Mouse (Mus musculus) adrenal gland, postnatal 36 days (tissue): ENCODE measurements at regions not wholly inside any gene's neighbourhood (a gene's known extent, or its start where the extent isn't known, plus 50 kb on each side); places are given as distances from the start of the nearest gene placed in this dataset.

Source experiments
- DNase-seq, 2 experiments: peaks; one replicate each; pipeline ENCODE4 v3.0.0; 2021; ENCODE audit warnings: mixed read lengths in 1 of 2

DNA sequence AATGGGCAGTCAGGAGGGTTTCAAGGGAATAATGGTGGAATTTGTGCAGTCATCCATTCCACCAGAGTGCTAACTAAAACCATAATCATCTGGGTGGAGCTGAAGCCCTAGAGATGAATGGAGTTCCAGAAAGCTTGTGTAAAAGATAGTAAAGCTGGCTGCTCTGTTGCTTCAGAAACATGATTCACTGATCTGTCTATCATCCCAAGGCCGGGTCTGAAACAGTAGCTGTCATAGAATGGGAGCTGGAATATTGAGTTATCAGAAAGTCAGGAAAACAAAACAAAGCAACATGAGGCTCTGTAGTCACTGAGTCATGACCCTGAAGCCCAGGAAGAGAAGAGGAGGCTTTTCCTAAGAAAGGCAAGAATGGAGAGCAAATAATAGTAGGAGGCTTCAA, 408.1 kb upstream of the Camk1g start:
- DNase-seq: peak; percentile 27

DNA sequence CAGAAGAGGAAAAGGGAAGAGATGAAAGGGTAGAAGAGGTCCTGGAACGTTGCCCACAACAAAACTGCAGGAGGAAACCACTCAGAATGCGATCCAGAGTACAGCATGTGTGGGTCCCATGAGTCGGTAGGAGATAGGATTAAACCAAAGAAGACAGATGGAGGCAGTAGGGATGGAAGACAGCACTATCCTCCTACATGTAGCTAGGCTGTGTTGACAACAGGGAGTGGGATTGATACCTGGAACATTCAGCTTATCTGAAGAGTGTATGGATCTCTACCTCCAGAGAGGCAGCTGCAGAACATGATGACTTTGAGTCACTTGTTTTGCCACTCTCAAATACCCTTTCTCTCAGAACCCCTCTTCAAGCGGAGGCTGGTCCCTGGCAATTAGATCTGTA, 399.4 kb upstream of the Camk1g start:
- DNase-seq: no peak

DNA sequence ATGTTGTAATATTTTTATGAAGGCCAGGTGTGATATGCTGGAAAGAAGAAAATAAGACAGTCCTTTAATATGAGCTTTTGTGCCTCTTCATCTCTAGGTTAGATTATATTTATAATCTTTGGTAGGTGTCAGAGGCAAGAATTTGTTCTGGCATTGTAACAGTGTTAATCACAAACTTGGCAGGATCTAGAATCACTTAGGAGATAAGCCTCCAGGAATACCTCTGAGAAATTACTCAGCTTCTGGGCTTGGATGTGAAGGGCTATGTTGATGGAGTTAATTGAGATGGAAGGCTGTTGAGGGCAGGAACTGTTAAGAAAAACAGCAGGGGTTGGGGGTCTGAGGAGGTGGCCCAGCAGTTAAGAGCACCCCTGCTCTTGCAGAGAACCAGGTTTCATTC, 394.0 kb upstream of the Camk1g start:
- DNase-seq: no peak

DNA sequence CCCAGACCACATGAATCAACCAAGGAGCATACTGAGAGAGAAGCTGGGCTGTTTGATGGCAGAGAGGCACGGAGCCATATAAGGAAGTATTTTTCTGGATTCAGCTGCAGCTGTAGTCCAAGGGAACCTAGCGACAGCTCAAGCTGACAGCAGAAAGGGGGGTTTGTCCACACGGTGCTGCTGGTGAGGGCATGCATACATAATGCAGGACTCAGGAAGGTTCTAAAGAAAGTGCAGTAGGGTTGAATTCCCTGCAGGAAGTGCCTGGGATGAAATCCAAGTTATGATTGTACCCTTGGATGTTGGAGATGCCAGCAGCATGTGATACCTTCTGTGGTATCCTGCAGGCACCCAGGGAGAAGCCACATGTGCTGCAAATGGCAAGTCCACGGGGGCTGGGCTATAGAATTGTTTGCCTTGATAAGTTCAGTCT, 381.7 kb upstream of the Camk1g start:
- no peak for DNase-seq

DNA sequence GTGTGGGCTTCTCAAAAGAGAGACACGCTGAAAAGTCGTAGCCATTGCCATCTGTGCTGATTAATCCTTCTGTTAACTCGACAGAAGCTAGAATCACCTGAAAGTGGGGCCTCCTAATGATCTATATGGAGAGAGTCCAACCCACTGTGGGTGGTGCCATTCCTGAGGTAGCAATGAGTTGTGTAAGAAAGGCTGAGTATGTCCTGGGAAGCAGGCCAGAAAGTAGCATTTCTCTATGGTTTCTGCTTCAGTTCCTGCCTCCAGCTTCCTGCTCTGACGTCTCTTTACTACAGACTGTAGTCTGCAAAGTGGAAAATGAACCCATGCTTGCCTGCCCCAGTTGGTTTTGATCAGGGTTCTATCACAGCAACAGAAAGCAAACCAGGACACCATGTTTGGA, 380.8 kb upstream of the Camk1g start:
- no peak for DNase-seq

DNA sequence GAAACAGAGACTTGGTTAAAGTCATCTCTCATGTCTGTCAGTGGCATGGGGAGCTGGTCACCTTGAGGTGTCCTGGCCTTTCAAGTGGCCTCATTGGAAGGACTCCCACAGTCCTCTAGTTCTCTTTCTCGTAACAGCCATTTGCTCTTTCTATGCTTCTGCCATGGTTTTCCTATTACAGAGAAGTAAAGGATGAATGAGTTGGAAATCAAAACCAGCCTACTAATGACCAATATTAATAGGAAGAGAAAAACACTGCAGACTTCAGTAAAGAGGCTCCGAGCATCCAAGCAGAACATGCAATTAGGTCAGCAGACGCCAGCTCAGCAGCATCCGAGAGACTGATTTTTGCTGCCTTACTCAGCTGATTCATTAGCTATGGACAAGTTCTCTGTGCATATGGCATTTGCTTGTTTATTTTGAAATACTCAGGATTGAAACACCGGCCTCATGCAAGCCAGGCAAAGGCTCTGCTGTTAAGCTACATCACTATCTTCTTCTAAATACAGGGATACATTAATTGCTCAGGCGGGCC, 377.4 kb upstream of the Camk1g start:
- no peak for DNase-seq

DNA sequence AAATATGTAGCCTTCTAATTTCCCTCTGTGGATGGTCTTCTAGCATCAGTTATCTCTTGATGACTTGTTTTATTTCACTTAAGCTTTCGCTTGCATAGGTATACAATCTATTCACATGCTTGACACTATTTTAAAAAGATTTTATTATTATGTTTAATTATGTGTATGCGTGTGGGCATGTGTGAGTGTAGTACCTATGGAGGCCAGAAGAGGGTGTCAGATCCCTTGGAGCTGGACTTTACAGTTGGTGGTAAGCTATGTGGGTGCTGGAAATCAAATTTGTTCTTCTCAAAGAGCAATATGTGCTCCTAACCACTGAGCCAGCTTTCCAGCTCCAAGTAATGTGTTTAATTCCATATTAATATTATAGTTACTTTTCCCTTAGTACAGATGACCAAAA, 372.6 kb upstream of the Camk1g start:
- DNase-seq: no peak

DNA sequence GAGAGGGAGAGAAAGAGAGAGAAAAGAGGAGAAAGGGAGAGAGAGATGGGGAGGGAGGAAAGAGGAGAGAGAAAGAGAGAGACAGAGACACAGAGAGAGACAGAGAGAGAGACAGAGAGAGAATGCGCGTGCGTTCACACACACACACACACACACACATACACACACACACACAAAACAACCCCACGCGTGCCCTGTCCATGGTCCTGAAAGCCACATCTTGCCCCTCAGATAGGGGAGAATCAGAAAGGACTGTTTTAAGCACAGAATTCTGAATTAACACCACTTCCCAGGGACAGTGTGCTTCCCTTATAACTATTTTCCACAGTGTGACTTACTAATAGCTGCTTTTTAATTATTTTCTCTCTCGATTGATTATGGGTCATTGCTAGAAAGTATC, 368.7 kb upstream of the Camk1g start:
- DNase-seq: peak; percentile 18 to 38

DNA sequence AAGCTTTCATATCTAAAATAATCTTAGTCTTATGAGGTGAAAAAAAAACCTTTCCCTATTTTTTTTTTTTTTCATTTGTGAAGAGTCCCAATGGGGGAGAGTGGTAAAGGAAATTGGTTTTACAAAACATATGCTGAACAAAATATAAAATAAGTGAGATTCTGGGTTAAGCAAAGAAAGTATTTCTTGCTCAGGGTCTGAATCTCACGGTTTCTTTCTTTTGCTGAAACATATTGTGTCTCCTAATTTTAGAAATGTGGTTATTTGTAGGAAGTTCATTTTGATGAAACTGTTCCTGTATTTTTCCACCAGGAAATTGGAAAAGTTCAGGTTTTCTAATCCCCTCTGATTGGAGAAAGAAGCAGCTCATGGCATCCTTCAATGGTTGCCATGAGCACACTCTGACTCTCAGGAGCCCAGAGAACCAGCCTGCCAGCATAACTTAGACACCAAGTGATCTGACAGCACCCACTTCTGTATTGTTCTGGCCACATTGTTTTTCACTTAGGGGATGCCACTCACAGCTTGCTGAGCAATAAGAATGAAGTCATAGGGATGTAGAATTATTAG, 365.9 kb upstream of the Camk1g start:
- no peak for DNase-seq

DNA sequence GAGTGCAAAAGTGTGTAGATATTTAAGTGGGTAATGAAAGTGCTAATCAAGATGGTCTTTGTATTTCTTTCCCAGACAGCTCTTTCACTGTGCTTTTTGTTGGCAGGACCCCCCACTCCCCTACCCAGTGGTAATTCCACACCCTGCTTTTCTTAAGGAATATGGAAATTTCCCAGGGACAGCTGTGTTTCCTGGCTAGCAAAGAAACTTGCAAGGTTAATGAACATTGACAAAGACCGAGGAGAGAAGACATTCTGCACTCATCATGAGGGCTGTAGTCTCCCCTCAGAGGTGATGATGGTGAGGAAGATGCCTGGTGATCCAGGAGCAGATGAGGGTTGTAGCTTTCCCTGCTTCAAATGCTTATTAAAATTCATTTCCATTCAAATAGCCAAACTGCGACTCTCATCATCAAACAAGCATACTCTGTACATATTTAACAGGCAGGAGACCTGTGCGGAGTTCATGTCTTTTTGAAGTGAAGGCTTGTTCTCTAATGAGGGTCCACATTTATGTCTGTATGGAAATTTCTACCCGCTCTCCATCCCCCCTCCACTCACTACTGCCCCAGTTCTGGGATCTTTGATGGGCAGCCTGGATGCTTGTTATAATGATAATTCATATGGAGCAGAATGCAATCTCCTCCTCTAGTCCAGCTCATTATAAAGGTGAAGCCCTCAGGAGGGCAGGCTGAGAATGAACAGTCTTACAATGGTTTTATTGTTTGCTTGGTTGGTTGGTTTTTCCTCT, 364.1 kb upstream of the Camk1g start:
- no peak for DNase-seq

DNA sequence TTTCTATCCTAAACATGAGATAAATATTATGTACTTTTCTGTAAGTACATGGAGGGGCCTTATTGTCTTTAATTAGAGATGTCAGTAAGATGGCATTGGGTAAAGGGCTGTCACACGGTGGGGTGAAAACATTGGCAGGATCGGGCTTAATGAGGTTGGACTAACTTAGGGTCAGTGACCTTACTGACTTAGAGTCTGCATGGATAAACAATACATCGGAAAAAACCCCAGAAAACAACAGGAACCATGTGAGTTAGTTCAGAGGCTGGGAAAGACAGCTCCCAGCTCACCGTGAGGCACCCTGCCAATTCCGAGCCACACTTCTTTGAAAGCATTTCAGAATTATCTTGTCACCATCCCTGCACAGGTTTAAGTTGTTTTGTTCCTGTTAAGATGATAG, 363.3 kb upstream of the Camk1g start:
- no peak for DNase-seq

DNA sequence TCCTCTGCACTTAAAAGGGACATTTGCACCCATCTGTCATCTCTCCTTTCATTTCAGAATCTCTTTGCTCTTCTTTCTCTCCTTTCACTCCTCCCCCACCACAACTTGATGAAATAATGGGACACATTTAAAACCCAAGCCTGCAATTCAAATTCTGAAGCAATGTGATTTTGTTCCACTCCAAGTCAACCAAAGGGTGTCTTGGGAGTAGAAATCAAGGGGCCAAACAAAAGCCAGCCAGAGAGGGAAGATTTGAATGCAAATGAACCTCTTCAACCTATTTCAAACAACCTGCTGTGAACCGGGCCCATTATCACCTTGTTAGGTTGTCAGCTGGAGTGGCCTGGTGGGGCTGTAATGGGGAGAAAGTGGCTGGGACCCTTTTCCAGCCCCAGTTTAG, 362.0 kb upstream of the Camk1g start:
- DNase-seq: no peak

DNA sequence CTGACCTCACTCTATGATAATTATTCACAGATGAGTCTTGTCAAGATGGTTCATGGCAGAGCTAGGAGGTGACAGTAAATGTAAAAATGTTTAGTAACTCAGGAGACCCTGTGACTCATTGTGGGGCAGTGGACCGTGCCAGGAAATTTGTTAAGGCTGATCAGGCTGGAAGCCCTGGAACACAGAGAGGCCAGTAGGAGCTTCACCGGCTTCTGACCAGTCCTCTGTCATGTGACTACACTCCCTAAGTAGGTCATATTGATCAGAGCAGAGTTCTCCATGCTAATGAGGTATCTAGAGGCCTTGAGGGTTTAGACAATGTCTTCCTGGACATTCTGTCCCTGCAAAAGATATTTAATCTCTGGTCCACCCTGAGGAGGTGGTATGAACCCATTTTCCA, 351.8 kb upstream of the Camk1g start:
- peak; percentile 17 to 31 for DNase-seq

DNA sequence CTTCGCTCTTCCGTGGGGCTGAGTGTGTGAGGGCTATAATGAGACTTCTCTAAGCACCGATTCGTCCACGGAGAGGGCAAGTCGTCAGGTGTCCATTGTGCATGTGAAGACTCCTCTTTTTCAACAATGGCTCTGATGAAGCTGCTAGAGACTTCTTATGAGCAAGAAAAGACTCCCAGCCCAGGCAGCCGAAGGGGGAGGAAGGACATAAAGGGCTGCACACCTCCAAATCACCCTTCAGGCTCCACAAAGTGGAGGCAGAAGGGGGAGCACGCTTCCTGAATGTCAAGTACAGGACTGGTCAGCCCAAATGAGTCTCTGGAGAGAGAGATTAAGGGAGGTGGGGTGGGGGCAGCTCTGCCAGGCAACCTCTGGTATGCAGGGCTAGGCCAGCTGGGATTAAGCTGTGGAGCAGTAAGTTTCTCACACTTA, 350.3 kb upstream of the Camk1g start:
- no peak for DNase-seq

DNA sequence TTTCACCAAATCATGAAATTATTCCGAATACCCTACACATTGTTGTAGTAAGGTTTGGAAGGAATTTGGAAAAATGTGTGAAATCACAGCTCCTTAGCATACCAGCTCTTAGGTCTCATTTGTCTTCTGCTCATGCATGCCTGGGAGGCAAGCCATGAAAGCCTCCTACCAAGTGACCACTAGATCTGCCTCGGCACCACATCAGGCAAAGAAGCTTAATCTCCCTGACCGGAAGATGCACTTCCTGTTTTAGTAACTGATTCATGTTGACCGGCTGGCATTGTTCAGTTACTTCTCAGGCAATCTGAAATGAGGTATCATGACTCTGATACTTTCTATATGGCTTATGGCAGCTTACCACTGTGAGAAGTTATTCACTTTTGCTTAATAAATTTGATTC, 345.2 kb upstream of the Camk1g start:
- DNase-seq: no peak

DNA sequence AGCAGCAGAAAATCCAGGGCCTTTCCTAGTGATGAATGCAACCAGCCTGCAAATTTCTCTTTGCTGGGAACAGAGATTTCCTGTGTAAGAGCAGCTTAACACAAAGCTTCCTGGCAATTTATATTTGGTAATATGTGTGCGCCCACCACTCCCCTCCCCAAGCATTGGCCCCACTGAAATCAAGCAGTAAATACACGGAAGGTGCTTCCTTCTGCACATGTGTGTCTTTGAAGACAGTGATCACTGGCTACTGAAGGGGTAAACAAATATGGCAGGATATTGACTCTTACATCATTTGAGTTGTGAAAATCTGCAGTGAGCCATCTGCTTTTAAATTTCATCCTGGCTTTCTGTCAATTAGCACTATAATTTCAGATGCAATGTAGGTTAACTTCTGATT, 344.5 kb upstream of the Camk1g start:
- DNase-seq: no peak

DNA sequence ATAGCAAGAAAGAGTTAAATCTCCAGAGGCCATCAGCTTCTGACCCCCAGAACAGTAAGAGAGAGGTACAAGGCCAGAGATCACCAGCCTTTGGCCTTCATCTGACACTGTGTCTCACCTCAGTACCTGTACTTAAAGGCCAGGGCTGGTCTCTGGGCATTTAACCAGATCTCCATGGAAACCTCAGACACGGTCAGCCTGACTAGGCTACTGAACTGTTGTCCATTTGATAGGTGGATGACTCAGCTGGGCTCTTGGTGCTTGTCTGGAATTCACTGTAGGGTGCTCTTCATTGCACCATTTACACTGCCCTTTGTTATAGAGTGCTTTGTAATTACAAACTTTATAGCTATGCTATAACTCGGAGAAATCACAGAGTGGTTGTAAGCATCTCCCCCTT, 335.1 kb upstream of the Camk1g start:
- DNase-seq: peak; percentile 70 to 75

DNA sequence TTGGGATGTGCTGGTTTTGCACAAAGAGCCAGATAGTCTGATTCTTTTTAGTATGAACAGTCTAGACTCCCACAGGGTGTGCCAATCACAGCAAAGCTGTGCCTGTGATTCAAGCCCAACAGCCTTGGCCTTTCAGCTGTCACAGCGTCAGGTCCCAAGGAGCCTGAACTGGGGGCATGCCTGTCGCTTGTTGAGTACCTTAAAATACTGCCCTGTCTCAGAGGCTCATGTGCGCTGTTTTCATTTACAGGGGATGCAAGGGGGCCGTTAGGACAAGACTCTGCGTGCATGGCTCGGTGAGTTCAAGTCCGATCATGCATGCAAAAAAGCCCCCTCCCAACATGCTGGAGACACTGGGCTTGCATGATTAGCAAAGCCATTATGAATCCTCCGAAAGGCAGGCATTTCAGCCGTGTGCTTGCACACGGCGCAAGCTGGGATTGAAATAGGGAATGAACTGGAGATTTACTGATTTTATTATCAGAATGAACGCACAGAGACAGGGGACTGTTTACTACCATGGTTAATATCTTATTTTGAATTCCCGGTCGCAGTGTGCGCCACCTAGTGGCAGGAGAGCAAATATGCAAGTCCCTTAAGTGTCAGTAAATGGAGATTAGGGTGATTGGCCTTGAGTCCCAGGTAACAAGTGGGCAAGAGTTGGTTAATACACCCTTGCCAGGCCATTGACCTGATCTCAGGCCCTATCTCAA, 332.8 kb upstream of the Camk1g start:
- peak; percentile 69 to 77 for DNase-seq

DNA sequence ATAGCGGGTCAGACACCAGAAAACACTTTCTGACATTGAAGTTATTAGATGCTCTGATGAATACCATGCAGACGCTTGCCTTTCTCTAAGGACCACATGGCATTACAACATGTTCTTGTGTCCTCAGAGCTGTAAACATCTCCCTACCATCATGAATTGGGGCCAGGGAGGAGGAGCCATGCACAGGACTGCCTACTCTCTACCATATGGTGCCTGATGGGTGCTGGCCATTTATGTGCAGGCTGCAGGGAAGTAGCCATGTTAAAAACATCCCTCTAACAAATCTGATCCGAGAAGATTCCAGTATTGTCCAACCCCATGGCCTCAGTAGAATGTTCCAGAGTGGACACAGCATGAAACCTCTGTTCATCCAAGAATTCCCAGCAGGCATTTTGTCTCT, 330.1 kb upstream of the Camk1g start:
- DNase-seq: no peak

DNA sequence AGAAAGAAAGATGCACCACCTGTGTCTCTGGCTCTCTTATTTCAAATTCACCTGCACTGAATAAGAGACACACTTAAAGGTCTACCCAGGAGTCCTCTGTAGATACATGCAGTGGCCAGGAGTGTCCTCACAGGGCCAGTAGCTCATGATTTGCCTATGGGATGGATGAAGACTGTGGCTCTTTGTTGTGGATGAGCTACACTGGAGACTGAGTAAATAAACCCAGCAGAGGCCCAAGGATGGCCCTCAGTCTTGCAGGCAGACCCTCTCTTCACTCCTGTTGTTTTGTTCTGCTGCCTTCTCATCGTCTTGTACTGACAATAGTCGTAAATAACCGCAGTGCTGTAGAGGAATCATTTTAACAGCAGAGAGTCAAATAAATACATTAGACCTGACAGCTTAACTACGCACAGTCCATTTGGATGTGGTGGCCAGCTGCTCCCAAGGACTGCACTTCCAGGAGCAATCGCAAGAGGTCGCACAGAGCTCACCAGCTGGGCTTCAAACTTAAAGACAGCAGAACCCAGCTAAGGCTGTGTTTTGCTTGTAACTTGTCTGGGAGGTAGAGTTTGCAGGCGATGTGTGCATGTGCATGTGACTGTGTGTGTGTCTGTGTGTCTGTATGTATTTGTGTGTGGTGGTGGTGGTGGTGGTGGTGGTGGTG, 328.6 kb upstream of the Camk1g start:
- DNase-seq: peak; percentile 82 to 84

DNA sequence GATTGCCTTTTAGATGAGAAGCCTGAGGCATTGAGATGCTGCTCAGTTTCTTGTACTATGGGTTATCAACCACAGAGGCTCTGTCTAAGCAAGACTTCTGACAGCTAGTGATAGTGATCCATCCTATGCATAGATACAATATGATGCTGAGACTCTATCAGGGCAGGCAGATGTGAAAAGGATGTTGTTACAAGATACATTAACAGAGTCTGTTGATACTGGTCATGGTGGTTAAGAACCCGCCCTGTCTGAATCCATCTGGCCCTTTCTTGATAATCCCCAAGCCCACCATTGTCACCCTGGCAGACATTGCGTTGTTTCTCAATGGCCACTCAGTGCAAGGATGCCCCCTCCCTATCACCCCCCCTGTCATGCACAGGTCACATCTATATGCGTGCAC, 327.8 kb upstream of the Camk1g start:
- DNase-seq: no peak

DNA sequence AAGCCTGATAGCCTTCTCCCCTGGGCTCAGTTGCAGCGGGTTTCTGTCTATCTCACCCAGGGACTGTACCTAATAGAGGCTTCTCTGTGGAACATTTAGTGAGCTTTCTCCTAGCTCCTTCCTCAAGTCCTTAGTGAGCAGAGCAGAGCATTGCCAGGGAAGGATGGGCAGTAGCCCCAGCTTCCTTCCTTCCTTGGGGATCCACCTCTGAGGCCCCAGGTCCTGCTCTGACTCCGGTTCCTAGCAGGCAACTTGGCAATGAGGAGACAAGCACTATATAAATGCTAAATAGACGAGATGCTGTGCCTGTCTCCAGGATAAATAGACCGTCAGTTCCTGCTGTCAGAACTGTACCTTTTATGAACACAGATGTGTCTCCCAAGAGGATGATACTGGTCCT, 326.9 kb upstream of the Camk1g start:
- peak; percentile 6 to 15 for DNase-seq

DNA sequence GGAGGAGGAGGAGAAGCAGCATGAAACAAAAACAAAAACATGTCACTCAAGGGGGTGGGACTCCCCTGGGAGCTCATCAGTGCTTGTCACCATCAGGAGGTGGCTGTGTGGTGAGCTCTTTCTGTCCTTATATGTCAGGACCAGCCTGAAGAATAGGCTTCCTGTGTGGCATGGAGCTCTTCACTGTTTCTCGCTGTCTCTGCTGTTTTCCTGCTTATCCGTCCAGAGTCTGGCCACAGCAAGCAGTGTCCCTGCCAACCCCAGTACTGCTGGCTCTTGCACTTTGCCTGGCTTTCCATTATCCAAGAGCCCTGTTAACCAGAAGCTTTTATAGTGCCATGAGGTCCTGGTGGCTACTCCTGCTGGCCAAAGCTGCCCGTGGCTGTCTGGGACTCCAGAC, 322.9 kb upstream of the Camk1g start:
- peak in 1 of 2 experiments; percentile 24 for DNase-seq
